Mouse (Mus musculus) embryonic fibroblast, embryonic 13.5 days (primary cell): Measurements from ENCODE around the gene Mcur1.

Source experiments
- CTCF ChIP-seq: IDR thresholded peaks from 2 replicates; pipeline ENCODE4 v1.5.1; 2011; ENCODE audit warnings: mild to moderate bottlenecking, control low read depth, low read length, moderate library complexity, borderline replicate concordance; ENCODE audit not compliant: insufficient read depth
- POLR2A ChIP-seq: IDR thresholded peaks from 2 replicates; pipeline ENCODE4 v1.6.1; 2011; ENCODE audit warnings: low read depth, mild to moderate bottlenecking, control low read depth, low read length, moderate library complexity

DNA sequence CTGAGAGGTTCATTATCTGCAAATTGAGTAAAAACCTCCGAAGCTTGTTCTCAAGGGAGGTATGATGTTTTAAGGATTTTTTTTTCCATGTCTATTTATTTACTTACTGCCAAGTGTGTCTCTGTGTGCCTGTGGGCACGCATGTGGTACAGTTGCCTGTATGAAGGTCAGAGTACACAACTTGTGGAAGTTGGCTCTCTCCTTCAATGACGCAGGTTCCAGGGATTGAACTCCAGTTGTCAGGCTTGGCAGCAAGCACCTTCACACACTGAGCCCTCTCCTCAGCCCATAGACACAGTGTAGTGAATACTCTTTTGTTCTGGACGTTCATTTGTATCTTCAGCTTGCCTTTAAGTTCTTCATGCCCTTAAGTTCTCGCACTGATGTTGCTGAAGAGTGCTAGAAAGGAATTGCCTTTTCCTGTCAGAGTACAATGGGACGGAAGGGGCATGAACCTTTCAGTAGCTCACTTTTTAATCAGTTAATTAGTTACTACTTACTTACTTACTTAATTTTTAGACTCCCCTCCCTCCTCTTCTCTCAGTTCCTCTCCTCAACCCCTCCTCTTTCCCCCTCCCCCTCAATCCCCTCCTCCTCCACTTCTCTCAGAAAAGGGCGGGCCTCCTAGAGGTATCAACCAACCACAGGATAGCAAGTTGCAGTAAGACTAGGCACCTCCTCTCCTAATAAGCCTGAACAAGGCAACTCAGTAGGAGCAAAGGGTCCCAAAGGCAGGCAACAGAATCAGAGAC, 60.1 kb downstream of the Mcur1 start:
- TF ChIP-seq CTCF: no peak
- TF ChIP-seq POLR2A: no peak
